Mouse (Mus musculus) cerebellum, adult 2 months (tissue): ENCODE data around the gene Chrna1.

Source experiments
- CTCF ChIP-seq: fragments of 200-500 bp; IDR thresholded peaks from 2 replicates; pipeline ENCODE4 v1.5.1; 2011; ENCODE audit warnings: low read depth, mild to moderate bottlenecking, control low read depth, low read length, moderate library complexity, borderline replicate concordance; ENCODE audit not compliant: insufficient read depth
- POLR2A ChIP-seq: fragments of 200-500 bp; IDR thresholded peaks from 2 replicates; pipeline ENCODE4 v1.6.1; 2011; ENCODE audit warnings: low read length, control low read depth, borderline replicate concordance; ENCODE audit not compliant: insufficient read depth

DNA sequence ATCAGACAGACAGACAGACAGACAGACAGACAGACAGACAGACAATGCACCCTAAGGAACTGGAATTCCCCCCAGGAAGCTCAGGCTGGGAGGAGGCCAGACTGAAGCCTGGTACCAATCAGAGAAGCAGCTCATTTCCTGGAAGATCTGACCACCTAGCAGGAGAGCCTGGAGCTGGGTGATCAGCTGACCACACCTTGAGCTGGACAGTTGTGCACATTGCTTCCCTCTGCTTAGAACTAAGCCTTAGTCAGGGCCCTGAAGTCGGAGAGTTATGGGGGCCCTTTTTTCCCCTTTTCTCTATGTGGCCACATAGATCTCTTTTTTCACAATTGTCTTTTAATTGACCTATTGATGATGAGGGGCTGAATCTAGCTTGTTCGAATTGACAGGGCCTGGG, 27.0 kb upstream of the Chrna1 start:
- no peak for TF ChIP-seq CTCF
- TF ChIP-seq POLR2A: no peak
